Mouse (Mus musculus): ENCODE measurements around the gene Wdr83os. TPM values are rescaled to one million over a fixed set of nuclear protein-coding genes. Genes with fewer than 3 reads are reported as not detected.
"Not testable (repeated sequence)": the region's sequence is repeated elsewhere in the genome, so short reads cannot be mapped to it uniquely, and the experiment has no call there.

The Wdr83os gene
- polyA plus RNA-seq, 2 experiments from 2014 or later: 132 to 134 TPM

GRCm38 (mm10) chr8:85120251-85120650 is 39.7 kb downstream of the Wdr83os start:
- not testable (repeated sequence) for ATAC-seq

- no peak for ATAC-seq
Observed at GRCm38 (mm10) chr8:85122995-85123394, 42.5 kb downstream of the Wdr83os start, which contains the start of gene Zfp791. Gene Zfp791 (minus strand): TSS chr8:85123095.

GRCm38 (mm10) chr8:85123691-85124090 is 43.2 kb downstream of the Wdr83os start:
- no peak for ATAC-seq

Other genes with a start within 250 kb of the Wdr83os start
- gene Gadd45gip1, start 249.2 kb upstream of the Wdr83os start, polyA plus RNA-seq (2017; shearing (Covaris generic)): 10 to 100 TPM; 18.5 to 21.5 TPM
- 100 to 1,000 TPM; 125 to 131 TPM for gene Rad23a, start 240.1 kb upstream of the Wdr83os start, polyA plus RNA-seq (2017; shearing (Covaris generic))
- gene Calr, start 233.8 kb upstream of the Wdr83os start, polyA plus RNA-seq (2017; shearing (Covaris generic)): 100 to 1,000 TPM; 269 to 303 TPM
- gene Farsa, start 223.8 kb upstream of the Wdr83os start, polyA plus RNA-seq (2017; shearing (Covaris generic)): 10 to 100 TPM; 45.8 to 58.4 TPM
- gene Syce2, start 208.6 kb upstream of the Wdr83os start, polyA plus RNA-seq (2017; shearing (Covaris generic)): 10 to 100 TPM in 1 of 2 experiments, 1 to 10 TPM in 1; 8.2 to 15.0 TPM
- 10 to 100 TPM; 11.3 to 15.1 TPM for gene Gcdh, start 186.8 kb upstream of the Wdr83os start, polyA plus RNA-seq (2017; shearing (Covaris generic))
- 1 to 10 TPM in 1 of 2 experiments, not detected in 1; 1.1 TPM for gene Klf1, start 178.8 kb upstream of the Wdr83os start, polyA plus RNA-seq (2017; shearing (Covaris generic))
- 10 to 100 TPM; 15.1 to 18.1 TPM for gene Dnase2a, start 172.2 kb upstream of the Wdr83os start, polyA plus RNA-seq (2017; shearing (Covaris generic))
- gene Mast1, start 143.4 kb upstream of the Wdr83os start, polyA plus RNA-seq (2017; shearing (Covaris generic)): 1 to 10 TPM in 1 of 2 experiments, under 1 TPM in 1; 0.64 to 1.0 TPM
- not detected for gene Rtbdn, start 133.7 kb upstream of the Wdr83os start, polyA plus RNA-seq (2017; shearing (Covaris generic))
- not detected for gene Gm49661, start 111.3 kb upstream of the Wdr83os start, polyA plus RNA-seq (2017; shearing (Covaris generic))
- gene Prdx2, start 111.2 kb upstream of the Wdr83os start, polyA plus RNA-seq (2017; shearing (Covaris generic)): 100 to 1,000 TPM; 246 to 312 TPM
- gene Rnaseh2a, start 111.0 kb upstream of the Wdr83os start, polyA plus RNA-seq (2017; shearing (Covaris generic)): 10 to 100 TPM; 68.9 to 91.0 TPM
- 10 to 100 TPM; 28.9 to 30.5 TPM for gene Junb, start 102.0 kb upstream of the Wdr83os start, polyA plus RNA-seq (2017; shearing (Covaris generic))
- 1 to 10 TPM; 2.6 to 3.0 TPM for gene Hook2, start 90.1 kb upstream of the Wdr83os start, polyA plus RNA-seq (2017; shearing (Covaris generic))
- gene Best2, start 66.2 kb upstream of the Wdr83os start, polyA plus RNA-seq (2017; shearing (Covaris generic)): not detected
- 10 to 100 TPM; 55.6 to 98.1 TPM for gene Asna1, start 55.5 kb upstream of the Wdr83os start, polyA plus RNA-seq (2017; shearing (Covaris generic))
- gene Trir, start 53.9 kb upstream of the Wdr83os start, polyA plus RNA-seq (2017; shearing (Covaris generic)): 10 to 100 TPM; 26.8 to 30.5 TPM
- gene Tnpo2, start 43.8 kb upstream of the Wdr83os start, polyA plus RNA-seq (2017; shearing (Covaris generic)): 10 to 100 TPM in 1 of 2 experiments, 1 to 10 TPM in 1; 9.2 to 19.4 TPM
- gene Fbxw9, start 20.7 kb upstream of the Wdr83os start, polyA plus RNA-seq (2017; shearing (Covaris generic)): 1 to 10 TPM; 2.8 to 3.1 TPM
- not detected for gene Gm5741, start 12.8 kb upstream of the Wdr83os start, polyA plus RNA-seq (2017; shearing (Covaris generic))
- gene Dhps, start 9.0 kb upstream of the Wdr83os start, polyA plus RNA-seq (2017; shearing (Covaris generic)): 10 to 100 TPM; 28.3 to 29.8 TPM
- 10 to 100 TPM; 33.1 to 46.7 TPM for gene Wdr83, start 566 bp downstream of the Wdr83os start, polyA plus RNA-seq (2017; shearing (Covaris generic))
- gene Man2b1, start 2.5 kb downstream of the Wdr83os start, polyA plus RNA-seq (2017; shearing (Covaris generic)): 10 to 100 TPM; 64.8 to 82.0 TPM
- not detected for gene Zfp791, start 42.4 kb downstream of the Wdr83os start, polyA plus RNA-seq (2017; shearing (Covaris generic))
- under 1 TPM in 1 of 2 experiments, not detected in 1; 0.20 TPM for gene Cks1brt, start 71.2 kb downstream of the Wdr83os start, polyA plus RNA-seq (2017; shearing (Covaris generic))
- not detected for gene Olfr371, start 145.2 kb downstream of the Wdr83os start, polyA plus RNA-seq (2017; shearing (Covaris generic))
- 10 to 100 TPM; 46.3 to 53.2 TPM for gene Orc6, start 218.9 kb downstream of the Wdr83os start, polyA plus RNA-seq (2017; shearing (Covaris generic))
- 100 to 1,000 TPM; 101 to 109 TPM for gene Vps35, start 219.1 kb downstream of the Wdr83os start, polyA plus RNA-seq (2017; shearing (Covaris generic))